Mouse (Mus musculus): ENCODE results near the gene Cacnb2. TPM values are rescaled to one million over a fixed set of nuclear protein-coding genes. Genes with fewer than 3 reads are reported as not detected.

Gene Cacnb2
- polyA plus RNA-seq, 1 experiment from 2014 or later: 14.3 TPM

DNA sequence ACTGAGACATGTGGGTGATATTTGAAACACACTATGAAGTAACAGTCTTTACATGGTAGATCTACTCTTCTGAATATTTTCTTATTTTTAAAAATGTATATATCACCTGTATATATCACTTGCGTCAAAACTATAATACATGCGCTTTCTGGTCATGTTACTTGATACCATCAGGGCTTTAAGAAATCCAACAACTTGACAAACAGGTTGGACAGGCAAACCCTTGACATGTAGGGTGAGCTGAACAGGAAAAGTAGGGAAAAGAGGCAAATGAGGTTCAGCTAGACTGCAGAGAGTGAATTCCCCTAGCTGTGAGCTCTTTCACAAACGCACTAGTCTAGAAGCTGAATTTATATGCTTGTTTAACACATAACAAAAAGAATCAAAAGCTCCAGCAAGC lies 423.9 kb downstream of the Cacnb2 start:
- H3K27me3 ChIP-seq (ENCODE audit: control insufficient read depth, insufficient read depth, low read length): no peaks in the 10 kb centered on the region
- no peak overlapping the region for H3K27ac ChIP-seq (replicated peaks in 1 of 2; ENCODE audit: control insufficient read depth in 1 of 2, insufficient read depth in 1 of 2, low read depth in 2 of 2, low read length in 2 of 2)
- no peaks in the 10 kb centered on the region for H3K9me3 ChIP-seq (ENCODE audit: control insufficient read depth, low read length)
- WGBS: 92% methylated on average over 3 of the region's 3 CpGs
- H3K36me3 ChIP-seq (ENCODE audit: control insufficient read depth, insufficient read depth, low read length): peaks cover 14% of the 10 kb centered on the region; the same call in 1 of the 2 replicates
- no peak overlapping the region for H3K4me3 ChIP-seq (ENCODE audit: control insufficient read depth in 1 of 2, insufficient read depth in 1 of 2, low read depth in 1 of 2, low read length in 2 of 2)
- no peak overlapping the region for H3K9ac ChIP-seq (ENCODE audit: low read length)
- H3K4me1 ChIP-seq (ENCODE audit: control insufficient read depth in 2 of 2, insufficient read depth in 2 of 2, low read length in 2 of 2): no peaks in the 10 kb centered on the region
- H3K4me2 ChIP-seq (ENCODE audit: low read length): no peak overlapping the region
- no peak for ATAC-seq (ENCODE audit: insufficient number of reproducible peaks, insufficient read depth, low FRiP score, low read depth)

DNA sequence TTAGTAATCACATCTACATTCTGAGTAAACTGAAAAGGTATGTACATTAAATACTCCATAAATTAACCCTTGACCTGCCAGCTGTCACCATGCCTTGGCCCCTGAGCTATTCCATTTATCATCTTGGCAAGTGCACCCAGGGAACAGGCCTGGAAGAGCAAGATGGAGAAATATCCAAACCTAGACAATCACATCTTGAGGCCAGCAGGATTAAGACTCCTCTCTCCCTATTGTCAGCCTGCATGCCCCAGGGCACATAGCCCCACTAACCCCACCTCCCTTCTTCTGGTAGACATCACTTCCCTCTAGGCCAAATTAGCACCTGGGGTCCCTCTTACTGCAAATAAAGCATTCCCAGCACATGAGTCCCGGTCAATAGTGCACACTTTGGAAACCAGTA lies 424.9 kb downstream of the Cacnb2 start:
- 87% methylated on average over 1 of the region's 1 CpGs for WGBS

More for the DNA sequence above, 424.9 kb downstream of the Cacnb2 start:
- Histone ChIP-seq H3K4me2 (ENCODE audit: low read length) (no peak overlapping the region), H3K27ac (replicated peaks in 1 of 2; ENCODE audit: control insufficient read depth in 1 of 2, insufficient read depth in 1 of 2, low read depth in 2 of 2, low read length in 2 of 2) (no peak overlapping the region), H3K4me1 (ENCODE audit: control insufficient read depth in 2 of 2, insufficient read depth in 2 of 2, low read length in 2 of 2) (no peaks in the 10 kb centered on the region), H3K4me3 (ENCODE audit: control insufficient read depth in 1 of 2, insufficient read depth in 1 of 2, low read depth in 1 of 2, low read length in 2 of 2) (no peak overlapping the region), H3K9me3 (ENCODE audit: control insufficient read depth, low read length) (no peaks in the 10 kb centered on the region), H3K36me3 (ENCODE audit: control insufficient read depth, insufficient read depth, low read length) (peaks cover 15% of the 10 kb centered on the region; the same call in 1 of the 2 replicates), H3K27me3 (ENCODE audit: control insufficient read depth, insufficient read depth, low read length) (no peaks in the 10 kb centered on the region), H3K9ac (ENCODE audit: low read length) (no peak overlapping the region)
- no peak for ATAC-seq (ENCODE audit: insufficient number of reproducible peaks, insufficient read depth, low FRiP score, low read depth)

Other genes starting within 250 kb of the Cacnb2 start
- not detected in 2 replicates for gene Slc39a12, start 214.8 kb upstream of the Cacnb2 start, polyA plus RNA-seq (2014; fragmentation: Nextera tagmentation; extraction: Ambion mirVana)

All from heart, embryonic 14.5 days (tissue).